Mouse (Mus musculus) CH12.LX (cell line): ENCODE measurements around the gene Hnrnpr. TPM values are rescaled to one million over a fixed set of nuclear protein-coding genes. Genes with fewer than 3 reads are reported as not detected.

Experiments
- DNase-seq: peaks from one replicate; pipeline ENCODE4 v3.0.0-alpha.2; 2013; ENCODE audit errors: extremely low read depth
- H3K27ac ChIP-seq: 2 replicates; pipeline ENCODE4 v1.5.1; 2012; ENCODE audit warnings: low read depth, mild to moderate bottlenecking, control low read depth, moderate library complexity; ENCODE audit not compliant: insufficient read depth
- H3K27me3 ChIP-seq: replicated peaks from 2 replicates; pipeline ENCODE3; 2012; ENCODE audit warnings: inconsistent platforms
- H3K36me3 ChIP-seq, 2 experiments: replicated peaks in 1 of 2; 2 replicates each; pipeline versions ENCODE3 to v1.6.1; 2012; ENCODE audit warnings: inconsistent platforms in 1 of 2, low read length in 1 of 2, mild to moderate bottlenecking in 1 of 2, mixed read lengths in 1 of 2, moderate library complexity in 1 of 2; ENCODE audit not compliant: control insufficient read depth in 1 of 2, insufficient read depth in 1 of 2
- H3K4me1 ChIP-seq, 2 experiments: 2 replicates each; pipeline ENCODE4 v1.6.1; 2012; ENCODE audit warnings: inconsistent platforms in 1 of 2, moderate library complexity in 1 of 2; ENCODE audit not compliant: insufficient read depth in 2 of 2, control insufficient read depth in 1 of 2
- H3K4me2 ChIP-seq: 2 replicates; pipeline ENCODE4 v1.6.1; 2012; ENCODE audit warnings: low read depth, mild to moderate bottlenecking, control low read depth; ENCODE audit not compliant: poor library complexity, insufficient read depth, severe bottlenecking
- H3K4me3 ChIP-seq, 3 experiments: fragments of 150-350 bp in 1 of 3; sonication (generic) in 1 of 3; replicated peaks in 1 of 3; 2 replicates each; pipeline versions ENCODE3 to v1.5.1; 2011 to 2012; ENCODE audit warnings: low read depth in 2 of 3, low read length in 2 of 3, mild to moderate bottlenecking in 2 of 3, moderate library complexity in 2 of 3, control low read depth in 1 of 3, improper control_type of control experiment in 1 of 3, inconsistent platforms in 1 of 3, mixed read lengths in 1 of 3; ENCODE audit not compliant: poor library complexity in 1 of 3
- H3K79me2 ChIP-seq: replicated peaks from 2 replicates; pipeline ENCODE4 v1.6.1; 2012; ENCODE audit warnings: mild to moderate bottlenecking, moderate library complexity; ENCODE audit not compliant: control insufficient read depth, poor library complexity, insufficient read depth, severe bottlenecking; ENCODE audit errors: extremely low read depth
- H3K9ac ChIP-seq: 2 replicates; pipeline ENCODE4 v1.6.1; 2012; ENCODE audit warnings: low read depth, mild to moderate bottlenecking, control low read depth, moderate library complexity; ENCODE audit not compliant: insufficient read depth
- H3K9me3 ChIP-seq: replicated peaks from 2 replicates; pipeline ENCODE3; 2012; ENCODE audit warnings: low read length, inconsistent platforms, mixed read lengths
- CHD1 ChIP-seq: IDR thresholded peaks from 2 replicates; pipeline ENCODE4 v1.6.1; 2012; ENCODE audit warnings: low read depth, low read length, improper control_type of control experiment, inconsistent platforms
- CHD2 ChIP-seq: IDR thresholded peaks from 2 replicates; pipeline ENCODE4 v1.6.1; 2011; ENCODE audit warnings: low read length, improper control_type of control experiment
- CTCF ChIP-seq, 2 experiments: IDR thresholded peaks in 1 of 2; conservative IDR thresholded peaks in 1 of 2; 2 replicates each; pipeline ENCODE4 v1.5.1; 2011 to 2012; ENCODE audit warnings: low read depth in 2 of 2, low read length in 2 of 2, improper control_type of control experiment in 1 of 2, inconsistent platforms in 1 of 2, mild to moderate bottlenecking in 1 of 2, moderate library complexity in 1 of 2
- ELF1 ChIP-seq: IDR thresholded peaks from 2 replicates; pipeline ENCODE4 v1.6.1; 2014; ENCODE audit warnings: low read depth, mild to moderate bottlenecking, inconsistent platforms, low read length, improper control_type of control experiment
- GABPA ChIP-seq: IDR thresholded peaks from 2 replicates; pipeline ENCODE4 v1.6.1; 2012; ENCODE audit warnings: low read depth, low read length, improper control_type of control experiment, inconsistent platforms; ENCODE audit not compliant: insufficient replicate concordance
- HCFC1 ChIP-seq: IDR thresholded peaks from 2 replicates; pipeline ENCODE4 v1.6.1; 2012; ENCODE audit warnings: low read depth, mild to moderate bottlenecking, inconsistent platforms, low read length, improper control_type of control experiment
- IRF4 ChIP-seq: IDR thresholded peaks from 2 replicates; pipeline ENCODE4 v1.6.1; 2014; ENCODE audit warnings: low read depth, mild to moderate bottlenecking, inconsistent platforms, low read length, improper control_type of control experiment
- MAFK ChIP-seq: IDR thresholded peaks from 2 replicates; pipeline ENCODE4 v1.6.1; 2011; ENCODE audit warnings: low read length, improper control_type of control experiment; ENCODE audit not compliant: insufficient replicate concordance
- MAX ChIP-seq: IDR thresholded peaks from 2 replicates; pipeline ENCODE4 v1.6.1; 2011; ENCODE audit warnings: low read length, improper control_type of control experiment
- MAZ ChIP-seq: IDR thresholded peaks from 2 replicates; pipeline ENCODE4 v1.6.1; 2012; ENCODE audit warnings: low read depth, mild to moderate bottlenecking, inconsistent platforms, low read length, improper control_type of control experiment, moderate library complexity
- MEF2A ChIP-seq: IDR thresholded peaks from 2 replicates; pipeline ENCODE4 v1.6.1; 2014; ENCODE audit warnings: low read depth, mild to moderate bottlenecking, inconsistent platforms, low read length, improper control_type of control experiment, borderline replicate concordance
- NELFE ChIP-seq: IDR thresholded peaks from 2 replicates; pipeline ENCODE4 v1.6.1; 2011; ENCODE audit warnings: low read depth, low read length, improper control_type of control experiment
- NRF1 ChIP-seq: IDR thresholded peaks from 2 replicates; pipeline ENCODE4 v1.6.1; 2014; ENCODE audit warnings: low read depth, mild to moderate bottlenecking, inconsistent platforms, low read length, improper control_type of control experiment, moderate library complexity
- PAX5 ChIP-seq: IDR thresholded peaks from 2 replicates; pipeline ENCODE4 v1.6.1; 2012; ENCODE audit warnings: low read length, inconsistent platforms, mixed read lengths
- RCOR1 ChIP-seq: conservative IDR thresholded peaks from 2 replicates; pipeline ENCODE4 v1.6.1; 2012; ENCODE audit warnings: low read depth, mild to moderate bottlenecking, inconsistent platforms, low read length, improper control_type of control experiment
- SIN3A ChIP-seq: IDR thresholded peaks from 2 replicates; pipeline ENCODE4 v1.6.1; 2012; ENCODE audit warnings: low read length, improper control_type of control experiment, inconsistent platforms
- SMC3 ChIP-seq: IDR thresholded peaks from 2 replicates; pipeline ENCODE4 v1.6.1; 2011; ENCODE audit warnings: low read depth, low read length, improper control_type of control experiment
- TCF12 ChIP-seq: IDR thresholded peaks from 2 replicates; pipeline ENCODE4 v1.6.1; 2014; ENCODE audit warnings: low read depth, mild to moderate bottlenecking, inconsistent platforms, low read length, improper control_type of control experiment
- UBTF ChIP-seq: IDR thresholded peaks from 2 replicates; pipeline ENCODE4 v1.6.1; 2012; ENCODE audit warnings: low read depth, mild to moderate bottlenecking, inconsistent platforms, low read length, improper control_type of control experiment, moderate library complexity
- USF1 ChIP-seq: IDR thresholded peaks from 2 replicates; pipeline ENCODE4 v1.6.1; 2014; ENCODE audit warnings: low read depth, mild to moderate bottlenecking, inconsistent platforms, low read length, improper control_type of control experiment
- USF2 ChIP-seq: conservative IDR thresholded peaks from 2 replicates; pipeline ENCODE4 v1.6.1; 2011; ENCODE audit warnings: low read depth, low read length, improper control_type of control experiment
- ZC3H11A ChIP-seq: IDR thresholded peaks from 2 replicates; pipeline ENCODE4 v1.6.1; 2012; ENCODE audit warnings: low read depth, mild to moderate bottlenecking, inconsistent platforms, low read length, improper control_type of control experiment
- ZKSCAN1 ChIP-seq: IDR thresholded peaks from 2 replicates; pipeline ENCODE4 v1.6.1; 2012; ENCODE audit warnings: low read depth, inconsistent platforms, low read length, improper control_type of control experiment, borderline replicate concordance
- ZMIZ1 ChIP-seq: IDR thresholded peaks from 2 replicates; pipeline ENCODE4 v1.6.1; 2012; ENCODE audit warnings: low read depth, mild to moderate bottlenecking, inconsistent platforms, low read length, improper control_type of control experiment
- dilution Hi-C: fragments of 300-500 bp; cut with MboI; formaldehyde crosslinking; loops from 2 replicates; pipeline ENCODE4 v1.14.3; 2020; ENCODE audit warnings: low sequenced_read_pairs; ENCODE audit not compliant: extremely low pct_unique_long_range_greater_than_20kb, extremely low pct_ligation_motif_present
- in situ Hi-C: fragments of 300-500 bp; cut with MboI; formaldehyde crosslinking; loops from 3 replicates; pipeline ENCODE4 v1.14.3; 2019; ENCODE audit warnings: low sequenced_read_pairs, low pct_ligation_motif_present, low pct_unique_long_range_greater_than_20kb, mixed read lengths
- polyA plus RNA-seq: library from polyadenylated mRNA; unstranded; fragments of >175 nt; gene quantifications from 2 replicates; pipeline ENCODE4 v1.2.1, GENCODE M21; 2012; ENCODE audit warnings: low read depth; ENCODE audit not compliant: insufficient read length
- total RNA-seq, 2 experiments: library from RNA; depleted of rRNA; stranded (reverse); fragments of 300-350 nt in 1 of 2; fragments of >200 nt in 1 of 2; gene quantifications; 2 replicates each; pipeline ENCODE4 v1.2.3; 2012 to 2014

Gene Hnrnpr
- total and polyA plus RNA-seq, 3 experiments, result 65.6 to 130 (median 117) TPM

GRCm38 (mm10) chr4:136357429-136357828 lies 46.7 kb downstream of the Hnrnpr start:
- Histone ChIP-seq H3K9me3 (no peaks in the 10 kb centered on the region), H3K27ac (no peak overlapping the region), H3K27me3 (no peaks in the 10 kb centered on the region), H3K79me2 (no peaks in the 10 kb centered on the region), H3K4me3 (no peak overlapping the region), H3K9ac (no peak overlapping the region), H3K36me3 (peaks cover 43 to 91% of the 10 kb centered on the region in 2 experiments), H3K4me1 (peaks cover 0 to 6% of the 10 kb centered on the region in 2 experiments; a peak in 2 of 4 replicates), H3K4me2 (no peak overlapping the region)
- TF ChIP-seq MAX (no peak), NELFE (no peak), SMC3 (no peak), SIN3A (no peak), UBTF (no peak), MAZ (no peak), ZC3H11A (no peak), IRF4 (no peak), USF1 (no peak), HCFC1 (no peak), MEF2A (no peak), GABPA (no peak), CHD1 (no peak), NRF1 (no peak), MAFK (no peak), ZKSCAN1 (no peak)
- in situ Hi-C loops (no loop called here), dilution Hi-C loops (no loop called here)
- DNase-seq, result no peak

- Histone ChIP-seq H3K27me3 (peaks cover 7% of the 10 kb centered on the region), H3K4me1 (peaks cover 3 to 12% of the 10 kb centered on the region in 2 experiments; a peak in 3 of 4 replicates), H3K36me3 (no peaks in the 10 kb centered on the region), H3K4me3 (no peak overlapping the region), H3K9ac (no peak overlapping the region), H3K4me2 (no peak overlapping the region), H3K9me3 (no peaks in the 10 kb centered on the region), H3K27ac (no peak overlapping the region), H3K79me2 (no peaks in the 10 kb centered on the region)
- in situ Hi-C loops, result loop anchor here (5.0 kb wide), 1 partner anchor 254 kb away; the partner anchor contains the start of gene Lactbl1
- TF ChIP-seq GABPA, result no peak
- no peak for TF ChIP-seq USF2
- TF ChIP-seq ZMIZ1, result no peak
- no peak for TF ChIP-seq CTCF (conservative IDR thresholded peaks at IDR 0.05 in 1 of 2, IDR thresholded peaks at IDR 0.05 in 1 of 2; ENCODE audit: low read depth in 2 of 2, low read length in 2 of 2)
- no peak for TF ChIP-seq HCFC1
- TF ChIP-seq CHD2, result no peak
- no peak for TF ChIP-seq UBTF
- TF ChIP-seq RCOR1, result no peak
- TF ChIP-seq ELF1, result no peak
- TF ChIP-seq TCF12, result no peak
- TF ChIP-seq PAX5, result no peak
- DNase-seq, result no peak
- dilution Hi-C loops, result no loop called here
Measured at GRCm38 (mm10) chr4:136367856-136368255, 57.1 kb downstream of the Hnrnpr start.
